Mouse (Mus musculus) brain, embryonic 14.5 days (tissue): ENCODE measurements around the gene Gtf2f2.

ENCODE experiments used
- CTCF ChIP-seq: fragments of 200-500 bp; IDR thresholded peaks from 2 replicates; pipeline ENCODE4 v1.5.1; 2012; ENCODE audit warnings: inconsistent platforms, mild to moderate bottlenecking, moderate library complexity, borderline replicate concordance; ENCODE audit not compliant: insufficient read depth, insufficient read length; ENCODE audit errors: extremely low read depth
- POLR2A ChIP-seq: fragments of 200-500 bp; IDR thresholded peaks from 2 replicates; pipeline ENCODE4 v1.6.1; 2012; ENCODE audit warnings: mild to moderate bottlenecking, inconsistent platforms, borderline replicate concordance; ENCODE audit not compliant: poor library complexity, insufficient read depth, insufficient read length, severe bottlenecking; ENCODE audit errors: extremely low read depth

- TF ChIP-seq POLR2A (no peak), CTCF (no peak)
Observed at GRCm38 (mm10) chr14:75883873-75884272, 126.8 kb downstream of the Gtf2f2 start.
